22 mouse cellular contexts compared by ENCODE assay signal in genomic region chr13:102935788-102936187, GRCm38 (mm10).
DNase-seq lines count a peak whose midpoint lies in the region; ATAC-seq and TF ChIP-seq lines count a peak whose summit lies in the region.
"Had no signal": no experiment of that assay in that cellular context is flagged by ENCODE, and none has a peak within 500 bp of the region (broad histone marks: within the 10 kb centered on the region; RNA-seq: fewer than 3 reads in every experiment).

No protein-coding gene starts in this region.

- peaks cover 2% of the 10 kb centered on the region for H3K79me2 ChIP-seq in heart, adult 2 months (replicated peaks; ENCODE audit: control insufficient read depth, insufficient read depth, low read length)
- peaks cover 11% of the 10 kb centered on the region for H3K79me2 ChIP-seq in myocyte (ENCODE audit: control insufficient read depth, insufficient read depth)

- no peak overlapping the region for H3K4me3 ChIP-seq in heart, adult 2 months
- H3K4me3 ChIP-seq in heart, embryonic 16.5 days (ENCODE audit: low read length), result no peak overlapping the region
- H3K4me3 ChIP-seq in myocyte, result no peak overlapping the region
- H3K4me3 ChIP-seq: embryonic facial prominence, embryonic 15.5 days; erythroblast, embryonic 14.5 days; forebrain, embryonic 10.5 days; hindbrain, embryonic 10.5 days; intestine, embryonic 15.5 days had no signal

- no peak for DNase-seq in heart, adult 2 months
- DNase-seq in heart, adult 11 months, result no peak
- DNase-seq in heart, adult 8-10 months (ENCODE audit: low spot score), result no peak
- peak; percentile 53 for DNase-seq in brain, adult 2 months (ENCODE audit: low read depth, low spot score)
- DNase-seq: adrenal gland, postnatal 14 days; cerebellum, adult 2 months; cerebellum, postnatal 14 days; embryo, embryonic 11 days; gastrocnemius, postnatal 14 days; kidney, adult 18-20 months had no signal

- H3ac ChIP-seq in myocyte (ENCODE audit: control insufficient read depth, insufficient read length), result no peak overlapping the region

- TF ChIP-seq POLR2A in heart, adult 2 months (IDR thresholded peaks at IDR 0.05; ENCODE audit: insufficient read depth, low read depth, low read length), result no peak
- no peak for TF ChIP-seq POLR2A in myocyte (IDR thresholded peaks at IDR 0.05; ENCODE audit: insufficient read length, low read depth)

- H3K27ac ChIP-seq in heart, adult 2 months, result peak overlapping the region; percentile 18; the same call in 1 of the 2 replicates
- H3K27ac ChIP-seq in heart, embryonic 16.5 days (ENCODE audit: low read length), result peak overlapping the region; percentile 42; the same call in 1 of the 2 replicates
- H3K27ac ChIP-seq: embryonic facial prominence, embryonic 15.5 days; forebrain, embryonic 10.5 days; hindbrain, embryonic 10.5 days; hindbrain, embryonic 14.5 days; intestine, embryonic 15.5 days had no signal

- TF ChIP-seq CTCF in heart, adult 2 months (IDR thresholded peaks at IDR 0.05), result no peak

- no peak overlapping the region for H3K4me2 ChIP-seq in heart, embryonic 16.5 days (ENCODE audit: low read depth, low read length)
- H3K4me2 ChIP-seq in myocyte (ENCODE audit: low read depth), result peak overlapping the region; percentile 27
- H3K4me2 ChIP-seq: embryonic facial prominence, embryonic 15.5 days; hindbrain, embryonic 14.5 days; intestine, embryonic 15.5 days had no signal

- 12% methylated on average over 3 of the region's 3 CpGs for WGBS in heart, adult 2 months
- 68% methylated on average over 3 of the region's 3 CpGs for WGBS in heart, embryonic 16.5 days

- no peak for ATAC-seq in heart, embryonic 16.5 days (replicated peaks; ENCODE audit: extremely low read depth, insufficient read depth, low FRiP score)
- ATAC-seq: activated CD4-positive, CD25-positive, alpha-beta regulatory T cell, adult 4 months; forebrain, embryonic 14.5 days; intestine, embryonic 15.5 days; Patski had no signal

- H3K27me3 ChIP-seq in heart, adult 2 months (ENCODE audit: control insufficient read depth, insufficient read depth, low read length), result no peaks in the 10 kb centered on the region
- H3K27me3 ChIP-seq in heart, embryonic 16.5 days (ENCODE audit: control insufficient read depth, insufficient read depth, low read length), result no peaks in the 10 kb centered on the region
- no peaks in the 10 kb centered on the region for H3K27me3 ChIP-seq in myocyte (ENCODE audit: control insufficient read depth, insufficient read depth, insufficient read length)
- H3K27me3 ChIP-seq: CH12.LX; embryonic facial prominence, embryonic 15.5 days; intestine, embryonic 15.5 days; Patski had no signal

- intact Hi-C loops in heart, adult 2 months (cut with DNase I), result no loop called here

- peaks cover 14% of the 10 kb centered on the region for H3K4me1 ChIP-seq in heart, adult 2 months (ENCODE audit: control insufficient read depth, insufficient read depth, low read length)
- peaks cover 24% of the 10 kb centered on the region for H3K4me1 ChIP-seq in heart, embryonic 16.5 days (ENCODE audit: control insufficient read depth, insufficient read depth, low read length)
- H3K4me1 ChIP-seq: embryonic facial prominence, embryonic 15.5 days; forebrain, embryonic 10.5 days; hindbrain, embryonic 10.5 days; intestine, embryonic 15.5 days had no signal

- no peak overlapping the region for H3K9ac ChIP-seq in heart, adult 2 months (ENCODE audit: low read depth, low read length)
- H3K9ac ChIP-seq in heart, embryonic 16.5 days (ENCODE audit: low read length), result no peak overlapping the region
- H3K9ac ChIP-seq: embryonic facial prominence, embryonic 15.5 days; hindbrain, embryonic 14.5 days; intestine, embryonic 15.5 days had no signal

- no peaks in the 10 kb centered on the region for H3K9me3 ChIP-seq in heart, embryonic 16.5 days (replicated peaks; ENCODE audit: control insufficient read depth, low read length)
- H3K9me3 ChIP-seq: embryonic facial prominence, embryonic 15.5 days; forebrain, embryonic 10.5 days; hindbrain, embryonic 10.5 days; intestine, embryonic 15.5 days had no signal

- peaks cover 20% of the 10 kb centered on the region for H3K36me3 ChIP-seq in heart, adult 2 months (ENCODE audit: control insufficient read depth, insufficient read depth, low read length)
- no peaks in the 10 kb centered on the region for H3K36me3 ChIP-seq in heart, embryonic 16.5 days (ENCODE audit: control insufficient read depth, insufficient read depth)
- no peaks in the 10 kb centered on the region for H3K36me3 ChIP-seq in myocyte (ENCODE audit: control insufficient read depth, insufficient read depth)
- H3K36me3 ChIP-seq: embryonic facial prominence, embryonic 15.5 days; forebrain, embryonic 10.5 days; hindbrain, embryonic 10.5 days; intestine, embryonic 15.5 days had no signal

- TF ChIP-seq EP300 in heart, adult 2 months (IDR thresholded peaks at IDR 0.05; ENCODE audit: insufficient read depth, low read depth, low read length), result no peak

TF ChIP-seq in myocyte, 11 proteins besides CTCF, POLR2A, EP300 and RAD21:
- TF ChIP-seq USF1 (IDR thresholded peaks at IDR 0.05; ENCODE audit: low read depth) (no peak), TCF3 (IDR thresholded peaks at IDR 0.05; ENCODE audit: insufficient read length, low read depth) (no peak), MYOD1 (IDR thresholded peaks at IDR 0.05; ENCODE audit: control insufficient read depth in 1 of 3, insufficient read length in 2 of 3, low read depth in 2 of 3) (no peak), MYOG (IDR thresholded peaks at IDR 0.05; ENCODE audit: control insufficient read depth in 1 of 3, insufficient read depth in 1 of 3, insufficient read length in 2 of 3, low read depth in 2 of 3) (no peak)
